Mouse (Mus musculus) erythroblast, embryonic 14.5 days (primary cell): ENCODE data around the gene Ptprt. TPM values are rescaled to one million over a fixed set of nuclear protein-coding genes. Genes with fewer than 3 reads are reported as not detected.
"Not testable (repeated sequence)": the region's sequence is repeated elsewhere in the genome, so short reads cannot be mapped to it uniquely, and the experiment has no call there.

Source experiments
- H3K27me3 ChIP-seq: 2 replicates; pipeline ENCODE4 v1.6.1; 2012; ENCODE audit warnings: inconsistent platforms; ENCODE audit not compliant: control insufficient read depth
- H3K36me3 ChIP-seq: 2 replicates; pipeline ENCODE4 v1.6.1; 2012; ENCODE audit warnings: mild to moderate bottlenecking, inconsistent platforms; ENCODE audit not compliant: control insufficient read depth
- H3K4me1 ChIP-seq: 2 replicates; pipeline ENCODE4 v1.6.1; 2012; ENCODE audit warnings: inconsistent platforms; ENCODE audit not compliant: control insufficient read depth
- H3K4me3 ChIP-seq: replicated peaks from 2 replicates; pipeline ENCODE3; 2012; ENCODE audit warnings: moderate library complexity, mild to moderate bottlenecking, inconsistent platforms
- H3K9me3 ChIP-seq: 2 replicates; pipeline ENCODE4 v1.6.1; 2012; ENCODE audit warnings: low read length, inconsistent platforms, mixed read lengths; ENCODE audit not compliant: control insufficient read depth
- GATA1 ChIP-seq: IDR thresholded peaks from 2 replicates; pipeline ENCODE4 v1.6.1; 2012; ENCODE audit warnings: low read length, inconsistent platforms, mixed read lengths
- TAL1 ChIP-seq: IDR thresholded peaks from 3 replicates; pipeline ENCODE4 v1.6.1; 2012; ENCODE audit warnings: low read length, inconsistent platforms, mixed read lengths
- polyA plus RNA-seq: library from polyadenylated mRNA; stranded (reverse); fragments of >175 nt; gene quantifications from 2 replicates; pipeline ENCODE4 v1.2.3, GENCODE M21; 2012

Gene Ptprt
- polyA plus RNA-seq, 1 experiment = not detected

DNA sequence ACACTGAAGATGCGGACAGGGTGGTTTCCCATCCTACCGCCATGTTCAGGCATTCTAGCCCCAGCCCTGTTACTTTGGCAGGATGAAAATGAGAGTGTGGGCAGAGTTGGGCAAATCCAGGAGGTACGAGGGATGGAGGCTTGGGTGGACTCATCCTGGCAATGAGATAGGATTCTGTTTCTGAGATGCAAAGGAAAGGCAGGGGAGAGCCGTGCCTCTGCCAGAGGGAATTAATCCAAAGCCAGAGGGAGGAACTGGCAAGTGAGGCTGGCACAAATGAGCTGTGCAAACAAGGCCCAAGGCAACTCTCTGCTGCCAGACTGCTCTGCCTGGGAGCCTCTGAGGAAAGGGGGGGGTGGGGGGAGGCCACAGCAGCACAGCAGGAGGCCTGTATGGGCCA is 441.4 kb downstream of the Ptprt start:
- TF ChIP-seq TAL1 = no peak
- no peak for TF ChIP-seq GATA1
- Histone ChIP-seq H3K36me3 (no peaks in the 10 kb centered on the region), H3K4me1 (no peaks in the 10 kb centered on the region), H3K9me3 (peaks cover 18% of the 10 kb centered on the region), H3K4me3 (no peak overlapping the region), H3K27me3 (no peaks in the 10 kb centered on the region)

DNA sequence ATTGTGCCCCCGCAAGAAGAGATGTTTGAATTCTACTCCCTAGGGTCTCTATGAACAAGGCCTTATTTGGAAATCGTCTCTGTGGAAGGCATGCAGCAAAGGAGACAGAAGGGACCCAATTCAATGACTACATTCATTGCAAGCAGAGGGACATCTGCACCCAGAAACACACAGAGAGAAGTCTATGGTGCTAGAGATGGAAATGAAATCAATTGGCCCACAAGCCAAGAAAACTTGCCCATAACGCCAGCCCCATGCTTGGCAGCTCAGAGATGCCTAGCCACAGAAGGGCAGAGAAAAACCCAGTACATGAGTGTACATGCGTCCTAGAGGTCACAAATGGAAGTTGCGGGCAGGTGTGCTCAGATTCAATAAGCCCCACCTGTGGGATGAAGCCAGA is 443.1 kb downstream of the Ptprt start:
- Histone ChIP-seq H3K36me3 (no peaks in the 10 kb centered on the region), H3K4me1 (no peaks in the 10 kb centered on the region), H3K27me3 (no peaks in the 10 kb centered on the region), H3K4me3 (no peak overlapping the region), H3K9me3 (peaks cover 18% of the 10 kb centered on the region)
- TF ChIP-seq TAL1 (no peak), GATA1 (no peak)

DNA sequence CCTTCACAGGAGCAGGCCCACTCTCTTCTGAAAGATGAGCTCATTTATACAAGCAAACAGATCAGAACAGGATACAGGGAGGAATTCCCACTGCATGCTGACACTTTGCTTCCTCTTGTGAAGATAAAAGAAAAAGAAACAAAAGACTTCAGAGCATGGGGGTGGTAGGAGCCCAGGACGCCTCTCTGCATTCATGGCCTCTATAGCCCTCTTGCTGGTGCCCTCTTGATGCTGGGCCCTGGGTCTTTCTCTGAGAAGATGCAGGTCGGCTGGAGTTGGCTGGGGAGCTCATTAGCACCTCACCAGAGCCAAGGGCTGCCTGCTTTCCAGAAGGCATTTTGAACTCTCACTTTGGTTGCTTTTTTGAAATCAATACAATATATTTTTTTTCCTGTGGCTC is 448.6 kb downstream of the Ptprt start:
- Histone ChIP-seq H3K4me3 (no peak overlapping the region), H3K4me1 (no peaks in the 10 kb centered on the region)

DNA sequence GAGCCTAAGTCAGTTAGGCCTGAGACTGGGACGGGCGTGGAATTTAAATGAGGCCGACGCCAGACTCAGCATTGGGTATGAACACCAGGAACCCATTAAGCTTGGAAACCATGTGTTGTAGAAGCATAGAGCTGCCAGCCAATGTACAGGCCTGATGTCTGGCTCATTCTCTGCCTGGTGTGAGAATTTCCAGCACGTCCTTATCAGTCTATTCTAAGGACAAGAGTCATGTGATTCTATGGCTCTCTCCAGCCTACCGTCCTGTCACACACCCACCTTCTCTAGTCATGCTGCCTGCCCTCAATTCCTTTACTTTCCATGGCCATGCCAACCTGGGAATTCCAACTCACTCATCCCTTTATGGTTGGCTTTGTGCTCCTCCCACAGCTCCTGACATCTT is 450.4 kb downstream of the Ptprt start:
- H3K9me3 ChIP-seq = peaks cover 12% of the 10 kb centered on the region
- H3K4me3 ChIP-seq = no peak overlapping the region
- no peaks in the 10 kb centered on the region for H3K4me1 ChIP-seq
- TF ChIP-seq GATA1 (no peak), TAL1 (no peak)
- no peaks in the 10 kb centered on the region for H3K27me3 ChIP-seq
- H3K36me3 ChIP-seq = no peaks in the 10 kb centered on the region

More for the DNA sequence above, 448.6 kb downstream of the Ptprt start:
- H3K27me3 ChIP-seq = no peaks in the 10 kb centered on the region
- H3K36me3 ChIP-seq = no peaks in the 10 kb centered on the region
- no peak for TF ChIP-seq TAL1
- no peak for TF ChIP-seq GATA1
- H3K9me3 ChIP-seq = peaks cover 14% of the 10 kb centered on the region

DNA sequence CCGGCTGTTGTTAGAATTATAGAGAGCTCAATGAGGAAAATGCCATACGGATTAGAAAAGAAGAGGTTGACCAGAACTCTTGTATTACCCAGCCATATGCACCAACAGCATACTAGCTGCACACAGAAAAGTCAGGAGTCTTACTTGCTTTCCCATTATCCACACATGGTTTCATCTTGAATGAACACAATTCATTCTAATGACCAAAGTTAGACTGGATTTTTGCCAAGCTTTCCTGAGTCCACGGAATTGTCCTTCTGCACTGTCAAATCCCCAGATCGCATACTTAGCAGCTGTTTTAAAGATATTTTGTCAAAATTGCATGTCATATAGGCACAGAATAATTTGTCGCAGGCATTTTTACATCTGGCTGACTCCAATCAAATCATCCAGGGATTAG is 463.6 kb downstream of the Ptprt start:
- no peaks in the 10 kb centered on the region for H3K4me1 ChIP-seq
- no peaks in the 10 kb centered on the region for H3K36me3 ChIP-seq
- no peak overlapping the region for H3K4me3 ChIP-seq
- TF ChIP-seq GATA1 (no peak), TAL1 (no peak)
- no peaks in the 10 kb centered on the region for H3K27me3 ChIP-seq
- H3K9me3 ChIP-seq = peaks cover 8% of the 10 kb centered on the region; the same call in 1 of the 2 replicates

DNA sequence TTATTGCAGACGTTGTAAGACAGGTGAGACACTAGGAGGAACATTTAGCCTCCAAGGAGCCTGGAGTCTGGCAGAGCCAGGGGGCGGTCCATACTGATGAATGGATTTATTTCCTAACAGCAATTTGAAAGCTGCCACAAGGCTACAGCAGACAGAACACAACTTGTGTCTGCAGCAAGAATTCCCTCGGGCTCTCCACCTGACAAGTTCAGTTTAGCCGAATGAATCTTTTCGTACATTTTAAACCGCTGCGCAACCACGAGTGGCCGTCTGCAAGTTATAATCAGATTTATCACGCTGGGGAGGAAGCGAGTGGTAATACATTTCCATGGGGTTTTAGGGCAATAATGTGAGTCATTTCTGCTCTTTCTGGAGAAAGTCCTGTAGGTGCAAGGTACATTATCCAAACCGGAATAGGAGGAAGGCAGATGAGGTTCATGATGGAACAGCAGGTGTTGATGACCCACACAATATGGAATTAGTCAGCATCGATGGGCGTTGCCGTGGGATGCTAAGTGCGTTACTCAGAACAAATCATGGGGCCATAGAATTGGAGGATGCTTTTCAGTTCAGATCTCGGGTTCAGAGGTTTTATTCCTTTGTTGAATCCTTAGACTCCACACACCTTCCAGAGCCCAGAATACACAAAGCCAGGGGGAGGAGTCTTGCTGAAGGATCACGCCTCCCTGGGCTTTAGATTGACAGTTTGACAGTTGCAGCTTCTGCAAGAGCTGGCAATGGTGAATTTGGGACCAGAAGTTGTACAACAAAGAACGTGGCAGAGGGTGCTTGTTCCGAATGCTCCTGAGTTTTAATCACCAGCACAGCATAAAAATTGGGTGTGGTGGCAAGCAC is 478.1 kb downstream of the Ptprt start:
- no peak overlapping the region for H3K4me3 ChIP-seq
- no peaks in the 10 kb centered on the region for H3K36me3 ChIP-seq
- no peaks in the 10 kb centered on the region for H3K27me3 ChIP-seq
- TF ChIP-seq TAL1 (no peak), GATA1 (no peak)
- H3K9me3 ChIP-seq = peaks cover 21% of the 10 kb centered on the region
- no peaks in the 10 kb centered on the region for H3K4me1 ChIP-seq

DNA sequence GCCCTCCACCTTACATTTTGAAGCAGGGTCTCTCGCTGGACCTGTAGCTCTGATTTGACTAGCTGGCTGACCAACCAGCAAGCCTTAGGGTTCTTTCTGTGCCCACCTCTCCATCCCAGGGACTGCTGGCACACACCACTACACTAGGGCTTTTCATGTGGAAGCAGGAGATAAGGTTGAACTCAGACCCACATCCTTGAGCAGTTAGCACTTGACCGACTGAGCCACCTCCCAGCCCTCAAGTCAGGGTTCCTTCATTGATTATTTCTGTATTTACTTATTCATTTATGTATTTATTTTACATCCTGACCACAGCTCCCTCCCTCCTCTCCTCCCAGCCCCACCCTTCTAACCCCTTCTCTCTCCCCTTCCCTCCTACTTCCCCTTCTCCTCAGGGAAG is 479.1 kb downstream of the Ptprt start:
- H3K4me1 ChIP-seq = no peaks in the 10 kb centered on the region
- no peaks in the 10 kb centered on the region for H3K36me3 ChIP-seq
- TF ChIP-seq TAL1 (no peak), GATA1 (no peak)
- no peak overlapping the region for H3K4me3 ChIP-seq
- H3K27me3 ChIP-seq = no peaks in the 10 kb centered on the region
- peaks cover 21% of the 10 kb centered on the region for H3K9me3 ChIP-seq

DNA sequence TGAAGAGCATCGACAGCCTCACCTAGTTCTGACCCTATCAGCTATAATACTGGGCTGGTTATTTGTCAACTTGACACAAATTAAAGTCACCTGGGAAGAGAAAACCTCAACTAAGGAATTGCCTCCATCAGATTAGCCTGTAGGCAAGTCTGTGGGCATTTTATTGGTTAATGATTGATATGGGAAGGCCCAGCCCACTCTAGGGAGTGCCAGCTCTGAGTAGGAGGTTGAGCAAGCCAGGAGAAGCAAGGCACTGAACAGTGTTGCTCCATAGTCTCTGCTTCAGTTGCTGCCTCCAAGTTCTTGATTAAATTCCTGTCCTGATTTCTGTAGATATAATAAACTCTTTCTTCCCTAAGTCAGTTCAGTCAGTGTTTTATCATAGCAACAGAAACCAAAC is 488.4 kb downstream of the Ptprt start:
- H3K9me3 ChIP-seq = peaks cover 5% of the 10 kb centered on the region; the same call in 1 of the 2 replicates
- no peak overlapping the region for H3K4me3 ChIP-seq
- TF ChIP-seq TAL1 (no peak), GATA1 (no peak)
- H3K27me3 ChIP-seq = no peaks in the 10 kb centered on the region
- H3K36me3 ChIP-seq = no peaks in the 10 kb centered on the region
- H3K4me1 ChIP-seq = no peaks in the 10 kb centered on the region

DNA sequence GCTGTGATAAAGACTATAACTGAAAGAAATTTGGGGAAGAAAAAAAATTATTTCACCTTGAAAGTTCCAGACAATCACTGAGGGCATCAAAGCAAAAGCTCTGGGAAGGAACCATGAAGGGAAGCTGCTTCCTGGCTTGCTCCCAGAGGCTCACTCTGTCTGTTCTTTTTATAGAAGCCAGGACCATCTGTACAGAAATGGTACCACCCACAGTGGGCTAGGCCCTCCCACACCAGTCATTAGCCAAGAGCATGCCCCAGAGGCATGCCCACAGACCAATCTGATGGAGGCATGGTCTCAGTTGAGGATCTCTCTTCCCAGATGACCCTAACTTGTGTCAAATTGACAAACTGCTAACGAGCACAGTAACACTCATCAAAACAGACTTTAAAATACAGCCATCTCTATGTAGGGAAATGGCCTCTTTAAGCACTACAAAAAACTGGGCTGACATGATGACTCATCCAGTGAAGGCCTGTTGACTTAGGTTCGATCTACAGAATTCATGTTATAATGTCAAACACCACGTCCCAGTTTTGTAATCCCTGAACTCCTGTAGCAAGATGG is 519.0 kb downstream of the Ptprt start:
- Histone ChIP-seq H3K36me3 (no peaks in the 10 kb centered on the region), H3K27me3 (no peaks in the 10 kb centered on the region), H3K4me1 (no peaks in the 10 kb centered on the region), H3K9me3 (peaks cover 5% of the 10 kb centered on the region), H3K4me3 (no peak overlapping the region)
- TF ChIP-seq GATA1 (no peak), TAL1 (no peak)

DNA sequence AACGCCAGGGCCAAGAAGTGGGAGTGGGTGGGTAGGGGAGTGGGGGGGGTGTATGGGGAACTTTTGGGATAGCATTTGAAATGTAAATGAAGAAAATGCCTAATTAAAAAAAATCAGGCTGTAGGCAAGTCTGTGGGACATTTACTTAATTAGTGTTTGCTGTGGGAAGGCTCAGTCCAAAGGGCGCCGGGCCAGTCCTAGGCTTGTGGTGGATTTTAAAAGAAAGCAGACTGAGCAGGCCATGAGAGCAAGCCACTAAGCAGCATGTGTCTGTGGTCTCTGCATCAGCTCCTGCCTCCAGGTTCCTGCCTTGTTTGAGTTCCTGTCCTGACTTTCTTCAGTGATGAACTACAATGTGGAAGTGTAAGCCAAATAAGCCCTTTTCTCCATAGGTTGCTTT is 524.8 kb downstream of the Ptprt start:
- not testable (repeated sequence) for H3K27me3 ChIP-seq, H3K4me3 ChIP-seq, H3K4me1 ChIP-seq, H3K9me3 ChIP-seq, H3K36me3 ChIP-seq
